Mouse (Mus musculus): ENCODE measurements around the gene Qsox1.

Gene Qsox1

GRCm38 (mm10) chr1:155747911-155748310 is 64.8 kb downstream of the Qsox1 start:
- DNase-seq (ENCODE audit: low read depth, low spot score): no peak

GRCm38 (mm10) chr1:155747011-155747410 is 65.7 kb downstream of the Qsox1 start:
- DNase-seq (ENCODE audit: low read depth, low spot score): no peak

- DNase-seq (ENCODE audit: low read depth, low spot score): no peak
Measured at GRCm38 (mm10) chr1:155742411-155743363, 70.0 kb downstream of the Qsox1 start.

- peak; percentile 72 for DNase-seq (ENCODE audit: low read depth, low spot score)
Measured at GRCm38 (mm10) chr1:155741988-155742387, 70.7 kb downstream of the Qsox1 start.

GRCm38 (mm10) chr1:155741378-155741945 is 71.2 kb downstream of the Qsox1 start:
- DNase-seq (ENCODE audit: low read depth, low spot score): no peak

- DNase-seq (ENCODE audit: low read depth, low spot score): peak; percentile 68
Measured at GRCm38 (mm10) chr1:155740622-155741377, 71.9 kb downstream of the Qsox1 start.

GRCm38 (mm10) chr1:155737809-155738383 is 74.8 kb downstream of the Qsox1 start:
- no peak for DNase-seq (ENCODE audit: low read depth, low spot score)

GRCm38 (mm10) chr1:155737017-155737808 is 75.5 kb downstream of the Qsox1 start:
- DNase-seq (ENCODE audit: low read depth, low spot score): no peak

GRCm38 (mm10) chr1:155736096-155736825 is 76.4 kb downstream of the Qsox1 start:
- no peak for DNase-seq (ENCODE audit: low read depth, low spot score)

GRCm38 (mm10) chr1:155731156-155731555 is 81.5 kb downstream of the Qsox1 start:
- no peak for DNase-seq (ENCODE audit: low read depth, low spot score)

GRCm38 (mm10) chr1:155729113-155729795 is 83.4 kb downstream of the Qsox1 start:
- no peak for DNase-seq (ENCODE audit: low read depth, low spot score)

GRCm38 (mm10) chr1:155727830-155728229 is 84.9 kb downstream of the Qsox1 start:
- DNase-seq (ENCODE audit: low read depth, low spot score): no peak
